Mouse (Mus musculus) gastrocnemius, adult 18-20 months (tissue): Measurements from ENCODE around the gene Cdk15. TPM values are rescaled to one million over a fixed set of nuclear protein-coding genes. Genes with fewer than 3 reads are reported as not detected.

Experiments used
- DNase-seq: peaks from one replicate; pipeline ENCODE4 v3.0.0; 2021; ENCODE audit warnings: low spot score
- long read RNA-seq, 2 experiments: library from polyadenylated mRNA; stranded (forward); transcript quantifications; one replicate each; pipeline ENCODE4 v2.0.0; 2021
- total RNA-seq, 2 experiments: library from RNA; stranded (reverse); gene quantifications; 2 replicates each; pipeline ENCODE4 v1.2.3; 2021

Gene Cdk15
- total RNA-seq: under 1 TPM; 0.14 TPM
- long read RNA-seq, experiment 1: 0 reads
- long read RNA-seq, experiment 2: 0 reads

GRCm38 (mm10) chr1:59256751-59257231, at the start of gene Cdk15:
Gene Cdk15 (plus strand): TSS chr1:59256906.
- DNase-seq: no peak

- no peak for DNase-seq
Observed at GRCm38 (mm10) chr1:59208331-59208730, 48.4 kb upstream of the Cdk15 start.

- no peak for DNase-seq
Observed at GRCm38 (mm10) chr1:59211651-59212050, 45.1 kb upstream of the Cdk15 start.

GRCm38 (mm10) chr1:59212076-59212779, 44.5 kb upstream of the Cdk15 start:
- no peak for DNase-seq

- DNase-seq: no peak
Observed at GRCm38 (mm10) chr1:59212951-59213350, 43.8 kb upstream of the Cdk15 start.

- no peak for DNase-seq
Observed at GRCm38 (mm10) chr1:59215446-59215845, 41.3 kb upstream of the Cdk15 start.

GRCm38 (mm10) chr1:59220371-59220770, 36.3 kb upstream of the Cdk15 start:
- DNase-seq: no peak

GRCm38 (mm10) chr1:59221591-59221990, 35.1 kb upstream of the Cdk15 start:
- no peak for DNase-seq

GRCm38 (mm10) chr1:59222101-59222825, 34.4 kb upstream of the Cdk15 start:
- no peak for DNase-seq

- DNase-seq: no peak
Observed at GRCm38 (mm10) chr1:59228552-59228951, 28.2 kb upstream of the Cdk15 start.

- DNase-seq: no peak
Observed at GRCm38 (mm10) chr1:59229187-59229586, 27.5 kb upstream of the Cdk15 start.

GRCm38 (mm10) chr1:59236856-59237441, 19.8 kb upstream of the Cdk15 start, which contains the start of gene Als2:
Gene Als2 (minus strand): TSS chr1:59237231.
- peak; percentile 99 for DNase-seq

- peak; percentile 75 for DNase-seq
Observed at GRCm38 (mm10) chr1:59237614-59238211, 19.0 kb upstream of the Cdk15 start.

GRCm38 (mm10) chr1:59243770-59244169, 12.9 kb upstream of the Cdk15 start:
- DNase-seq: no peak

- DNase-seq: peak; percentile 44
Observed at GRCm38 (mm10) chr1:59247602-59248001, 9.1 kb upstream of the Cdk15 start.

- no peak for DNase-seq
Observed at GRCm38 (mm10) chr1:59252762-59253161, 3.9 kb upstream of the Cdk15 start.

- DNase-seq: no peak
Observed at GRCm38 (mm10) chr1:59253301-59253909, 3.3 kb upstream of the Cdk15 start.

- no peak for DNase-seq
Observed at GRCm38 (mm10) chr1:59257736-59258135, 1.0 kb downstream of the Cdk15 start.

- no peak for DNase-seq
Observed at GRCm38 (mm10) chr1:59268931-59269330, 12.2 kb downstream of the Cdk15 start.

- DNase-seq: no peak
Observed at GRCm38 (mm10) chr1:59269466-59269865, 12.8 kb downstream of the Cdk15 start.

- DNase-seq: peak; percentile 13
Observed at GRCm38 (mm10) chr1:59269951-59270689, 13.4 kb downstream of the Cdk15 start.
